Mouse (Mus musculus) liver, embryonic 12.5 days (tissue): ENCODE data around the gene Slc38a6. TPM values are rescaled to one million over a fixed set of nuclear protein-coding genes. Genes with fewer than 3 reads are reported as not detected.

Experiments
- ATAC-seq: fragments of 200-750 bp; cut with Nextera tagmentation; 2 replicates; pipeline ENCODE4 v1.8.0; 2017; ENCODE audit warnings: moderate number of reproducible peaks, mild to moderate bottlenecking, moderate library complexity
- H3K27ac ChIP-seq: fragments of 300-500 bp; sonication (generic); 2 replicates; pipeline ENCODE4 v1.5.1; 2016; ENCODE audit warnings: mild to moderate bottlenecking
- H3K27me3 ChIP-seq: fragments of 300-500 bp; sonication (generic); replicated peaks from 2 replicates; pipeline ENCODE4 v1.6.1; 2016; ENCODE audit warnings: mild to moderate bottlenecking, moderate library complexity
- H3K36me3 ChIP-seq: fragments of 300-500 bp; sonication (generic); 2 replicates; pipeline ENCODE4 v1.6.1; 2016; ENCODE audit warnings: mild to moderate bottlenecking, moderate library complexity
- H3K4me1 ChIP-seq: fragments of 300-500 bp; sonication (generic); 2 replicates; pipeline ENCODE4 v1.6.1; 2016
- H3K4me2 ChIP-seq: fragments of 300-500 bp; sonication (generic); 2 replicates; pipeline ENCODE4 v1.6.1; 2016; ENCODE audit warnings: mild to moderate bottlenecking, moderate library complexity
- H3K4me3 ChIP-seq: fragments of 300-500 bp; sonication (generic); 2 replicates; pipeline ENCODE4 v1.5.1; 2016; ENCODE audit warnings: mild to moderate bottlenecking, moderate library complexity
- H3K9ac ChIP-seq: fragments of 300-500 bp; sonication (generic); 2 replicates; pipeline ENCODE4 v1.6.1; 2016; ENCODE audit warnings: mild to moderate bottlenecking, moderate library complexity
- H3K9me3 ChIP-seq: fragments of 300-500 bp; sonication (generic); replicated peaks from 2 replicates; pipeline ENCODE4 v1.6.1; 2016; ENCODE audit warnings: mild to moderate bottlenecking, moderate library complexity
- WGBS: fragments of 180-500 bp; shearing (Covaris S2); methylation state at CpG from one replicate; pipeline ENCODE4 v1.1.7; 2016; ENCODE audit not compliant: insufficient replicate concordance; 5-methylcytosine and 5-hydroxymethylcytosine counted together
- polyA plus RNA-seq: library from polyadenylated mRNA; unstranded; fragments of >200 nt; fragmentation: Nextera tagmentation; extraction: Ambion mirVana; gene quantifications from 2 replicates; pipeline ENCODE4 v1.2.1, GENCODE M21; 2016

The Slc38a6 gene
- polyA plus RNA-seq, 1 experiment from 2014 or later: 3.5 TPM

GRCm38 (mm10) chr12:73402137-73402712 is 115.6 kb downstream of the Slc38a6 start:
- Histone ChIP-seq H3K36me3 (no peaks in the 10 kb centered on the region), H3K4me3 (no peak overlapping the region), H3K9ac (no peak overlapping the region), H3K27me3 (no peaks in the 10 kb centered on the region), H3K4me2 (no peak overlapping the region), H3K9me3 (no peaks in the 10 kb centered on the region), H3K4me1 (no peaks in the 10 kb centered on the region), H3K27ac (no peak overlapping the region)
- no peak for ATAC-seq
- 60% methylated on average over 5 of the region's 5 CpGs for WGBS

- Histone ChIP-seq H3K27me3 (no peaks in the 10 kb centered on the region), H3K4me1 (no peaks in the 10 kb centered on the region), H3K4me2 (no peak overlapping the region), H3K9ac (no peak overlapping the region), H3K4me3 (no peak overlapping the region), H3K27ac (no peak overlapping the region), H3K9me3 (no peaks in the 10 kb centered on the region), H3K36me3 (no peaks in the 10 kb centered on the region)
- no peak for ATAC-seq
- WGBS: 70% methylated on average over 11 of the region's 11 CpGs
These were observed 116.5 kb downstream of the Slc38a6 start for GRCm38 (mm10) chr12:73402851-73403665.

Other genes with a start within 250 kb of the Slc38a6 start
- gene Six1, start 232.9 kb upstream of the Slc38a6 start, polyA plus RNA-seq: 0.19 and 1.1 TPM in 2 replicates
- gene Six4, start 173.3 kb upstream of the Slc38a6 start, polyA plus RNA-seq: 0.18 and 0.29 TPM in 2 replicates
- gene Mnat1, start 163.1 kb upstream of the Slc38a6 start, polyA plus RNA-seq: 14.1 and 16.7 TPM in 2 replicates
- gene Trmt5, start 69 bp upstream of the Slc38a6 start, polyA plus RNA-seq: 13.1 and 13.7 TPM in 2 replicates